Mouse (Mus musculus): Measurements from ENCODE around the gene Tecpr2. TPM values are rescaled to one million over a fixed set of nuclear protein-coding genes. Genes with fewer than 3 reads are reported as not detected.

Gene Tecpr2
- polyA plus RNA-seq, 1 experiment from 2014 or later = 1.6 TPM

- H3K27ac ChIP-seq (replicated peaks) = peak overlapping the region; percentile 9; the same call in 1 of the 2 replicates
- H3K4me1 ChIP-seq (replicated peaks) = peaks cover 44% of the 10 kb centered on the region
- no peak for ATAC-seq (ENCODE audit: insufficient read depth)
- 82% methylated on average over 3 of the region's 3 CpGs for WGBS (ENCODE audit: insufficient replicate concordance)
- peaks cover 26% of the 10 kb centered on the region for H3K36me3 ChIP-seq (replicated peaks)
- H3K9ac ChIP-seq = 0 out of 2 replicates have a peak overlapping the region, but pooled peaks have one; percentile 3
- no peaks in the 10 kb centered on the region for H3K9me3 ChIP-seq (replicated peaks)
- H3K4me3 ChIP-seq (replicated peaks) = no peak overlapping the region
- no peaks in the 10 kb centered on the region for H3K27me3 ChIP-seq
- H3K4me2 ChIP-seq = no peak overlapping the region
Observed at GRCm38 (mm10) chr12:110948910-110949201, 59.8 kb downstream of the Tecpr2 start.

- H3K9me3 ChIP-seq (replicated peaks) = no peaks in the 10 kb centered on the region
- no peaks in the 10 kb centered on the region for H3K27me3 ChIP-seq
- no peak for ATAC-seq (ENCODE audit: insufficient read depth)
- no peak overlapping the region for H3K4me2 ChIP-seq
- H3K27ac ChIP-seq (replicated peaks) = peak overlapping the region; percentile 9; the same call in 1 of the 2 replicates
- no peak overlapping the region for H3K9ac ChIP-seq
- H3K4me3 ChIP-seq (replicated peaks) = no peak overlapping the region
- peaks cover 26% of the 10 kb centered on the region for H3K36me3 ChIP-seq (replicated peaks)
- H3K4me1 ChIP-seq (replicated peaks) = peaks cover 50% of the 10 kb centered on the region
- 90% methylated on average over 1 of the region's 1 CpGs for WGBS (ENCODE audit: insufficient replicate concordance)
Observed at GRCm38 (mm10) chr12:110949410-110949809, 60.3 kb downstream of the Tecpr2 start.

- Histone ChIP-seq H3K27me3 (no peaks in the 10 kb centered on the region), H3K27ac (replicated peaks) (no peak overlapping the region), H3K36me3 (replicated peaks) (peaks cover 24% of the 10 kb centered on the region), H3K4me2 (no peak overlapping the region), H3K4me1 (replicated peaks) (peaks cover 53% of the 10 kb centered on the region), H3K9me3 (replicated peaks) (no peaks in the 10 kb centered on the region), H3K4me3 (replicated peaks) (no peak overlapping the region), H3K9ac (no peak overlapping the region)
- 80% methylated on average over 4 of the region's 4 CpGs for WGBS (ENCODE audit: insufficient replicate concordance)
- ATAC-seq (ENCODE audit: insufficient read depth) = no peak
Observed at GRCm38 (mm10) chr12:110950151-110950550, 61.1 kb downstream of the Tecpr2 start.

DNA sequence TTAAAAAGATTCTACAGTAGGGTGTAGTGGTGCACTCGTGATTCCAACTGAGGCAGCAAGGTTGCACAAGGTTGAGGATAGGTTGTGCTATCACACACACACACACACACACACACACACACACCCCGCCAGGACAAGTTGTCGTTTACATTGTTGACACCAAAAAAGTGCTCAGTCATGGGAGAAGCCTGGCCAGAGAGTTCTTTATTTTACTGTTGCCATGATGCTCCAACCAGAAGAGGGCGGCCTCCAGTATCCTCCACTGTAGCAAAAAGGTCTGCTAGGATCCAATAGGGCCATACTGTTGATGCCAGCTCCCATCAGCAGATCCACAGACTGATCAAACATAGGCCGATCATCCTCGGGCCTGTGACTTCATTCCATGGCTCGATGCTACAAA lies 62.2 kb downstream of the Tecpr2 start:
- H3K4me2 ChIP-seq = no peak overlapping the region
- H3K9me3 ChIP-seq (replicated peaks) = no peaks in the 10 kb centered on the region
- H3K4me3 ChIP-seq (replicated peaks) = no peak overlapping the region
- peaks cover 53% of the 10 kb centered on the region for H3K4me1 ChIP-seq (replicated peaks)
- H3K9ac ChIP-seq = no peak overlapping the region
- WGBS (ENCODE audit: insufficient replicate concordance) = 52% methylated on average over 7 of the region's 7 CpGs
- peaks cover 19% of the 10 kb centered on the region for H3K36me3 ChIP-seq (replicated peaks)
- H3K27ac ChIP-seq (replicated peaks) = peak overlapping the region; percentile 83
- H3K27me3 ChIP-seq = no peaks in the 10 kb centered on the region
- peak; percentile 67 for ATAC-seq (ENCODE audit: insufficient read depth)

- no peaks in the 10 kb centered on the region for H3K27me3 ChIP-seq
- H3K9me3 ChIP-seq (replicated peaks) = no peaks in the 10 kb centered on the region
- 0 out of 2 replicates have a peak overlapping the region, but pooled peaks have one; percentile 9 for H3K9ac ChIP-seq
- H3K36me3 ChIP-seq (replicated peaks) = peaks cover 12% of the 10 kb centered on the region
- H3K4me2 ChIP-seq = peak overlapping the region; percentile 29; the same call in 1 of the 2 replicates
- no peak overlapping the region for H3K4me3 ChIP-seq (replicated peaks)
- WGBS (ENCODE audit: insufficient replicate concordance) = 78% methylated on average over 6 of the region's 6 CpGs
- H3K27ac ChIP-seq (replicated peaks) = peak overlapping the region; percentile 83
- no peak for ATAC-seq (ENCODE audit: insufficient read depth)
- peaks cover 50% of the 10 kb centered on the region for H3K4me1 ChIP-seq (replicated peaks)
Observed at GRCm38 (mm10) chr12:110952628-110953385, 63.7 kb downstream of the Tecpr2 start.

- Histone ChIP-seq H3K4me2 (peak overlapping the region; percentile 29; the same call in 1 of the 2 replicates), H3K27ac (replicated peaks) (peak overlapping the region; percentile 83), H3K27me3 (no peaks in the 10 kb centered on the region), H3K4me1 (replicated peaks) (peaks cover 43% of the 10 kb centered on the region), H3K36me3 (replicated peaks) (peaks cover 8% of the 10 kb centered on the region), H3K9me3 (replicated peaks) (no peaks in the 10 kb centered on the region), H3K9ac (0 out of 2 replicates have a peak overlapping the region, but pooled peaks have one; percentile 9), H3K4me3 (replicated peaks) (no peak overlapping the region)
- ATAC-seq (ENCODE audit: insufficient read depth) = peak; percentile 82
- 67% methylated on average over 3 of the region's 3 CpGs for WGBS (ENCODE audit: insufficient replicate concordance)
Observed at GRCm38 (mm10) chr12:110953443-110953842, 64.4 kb downstream of the Tecpr2 start.

GRCm38 (mm10) chr12:110953900-110954299 lies 64.8 kb downstream of the Tecpr2 start:
- peaks cover 39% of the 10 kb centered on the region for H3K4me1 ChIP-seq (replicated peaks)
- no peaks in the 10 kb centered on the region for H3K9me3 ChIP-seq (replicated peaks)
- H3K4me2 ChIP-seq = peak overlapping the region; percentile 29; the same call in 1 of the 2 replicates
- H3K9ac ChIP-seq = no peak overlapping the region
- H3K27me3 ChIP-seq = no peaks in the 10 kb centered on the region
- ATAC-seq (ENCODE audit: insufficient read depth) = no peak; the same call in 1 of the 2 replicates
- peak overlapping the region; percentile 83 for H3K27ac ChIP-seq (replicated peaks)
- WGBS (ENCODE audit: insufficient replicate concordance) = 12% methylated on average over 2 of the region's 2 CpGs
- H3K36me3 ChIP-seq (replicated peaks) = peaks cover 8% of the 10 kb centered on the region
- no peak overlapping the region for H3K4me3 ChIP-seq (replicated peaks)

GRCm38 (mm10) chr12:110954351-110954991 lies 65.4 kb downstream of the Tecpr2 start:
- Histone ChIP-seq H3K4me3 (replicated peaks) (no peak overlapping the region), H3K36me3 (replicated peaks) (peaks cover 12% of the 10 kb centered on the region), H3K4me1 (replicated peaks) (peaks cover 39% of the 10 kb centered on the region), H3K27ac (replicated peaks) (peak overlapping the region; percentile 70), H3K9ac (0 out of 2 replicates have a peak overlapping the region, but pooled peaks have one; percentile 10), H3K27me3 (no peaks in the 10 kb centered on the region), H3K9me3 (replicated peaks) (no peaks in the 10 kb centered on the region), H3K4me2 (no peak overlapping the region)
- 84% methylated on average over 4 of the region's 4 CpGs for whole genome bisulfite sequencing (ENCODE audit: insufficient replicate concordance)
- no peak for ATAC-seq (ENCODE audit: insufficient read depth)

- Histone ChIP-seq H3K4me2 (no peak overlapping the region), H3K4me1 (replicated peaks) (peaks cover 26% of the 10 kb centered on the region), H3K9me3 (replicated peaks) (no peaks in the 10 kb centered on the region), H3K27me3 (no peaks in the 10 kb centered on the region), H3K27ac (replicated peaks) (no peak overlapping the region), H3K36me3 (replicated peaks) (peaks cover 11% of the 10 kb centered on the region; the same call in 1 of the 2 replicates), H3K9ac (no peak overlapping the region), H3K4me3 (replicated peaks) (no peak overlapping the region)
- 57% methylated on average over 2 of the region's 2 CpGs for WGBS (ENCODE audit: insufficient replicate concordance)
- no peak for ATAC-seq (ENCODE audit: insufficient read depth)
Observed at GRCm38 (mm10) chr12:110961973-110962372, 72.9 kb downstream of the Tecpr2 start.

GRCm38 (mm10) chr12:110965500-110965899 lies 76.4 kb downstream of the Tecpr2 start:
- Histone ChIP-seq H3K27me3 (no peaks in the 10 kb centered on the region), H3K4me3 (replicated peaks) (no peak overlapping the region), H3K9ac (peak overlapping the region; percentile 26; the same call in 1 of the 2 replicates), H3K4me2 (peak overlapping the region; percentile 29; the same call in 1 of the 2 replicates), H3K36me3 (replicated peaks) (peaks cover 34% of the 10 kb centered on the region), H3K4me1 (replicated peaks) (peaks cover 36% of the 10 kb centered on the region), H3K9me3 (replicated peaks) (no peaks in the 10 kb centered on the region), H3K27ac (replicated peaks) (peak overlapping the region; percentile 80)
- WGBS (ENCODE audit: insufficient replicate concordance) = 43% methylated on average over 3 of the region's 3 CpGs
- ATAC-seq (ENCODE audit: insufficient read depth) = peak; percentile 49

GRCm38 (mm10) chr12:110966079-110966478 lies 77.0 kb downstream of the Tecpr2 start:
- Histone ChIP-seq H3K27me3 (no peaks in the 10 kb centered on the region), H3K9me3 (replicated peaks) (no peaks in the 10 kb centered on the region), H3K4me2 (peak overlapping the region; percentile 29; the same call in 1 of the 2 replicates), H3K4me3 (replicated peaks) (no peak overlapping the region), H3K27ac (replicated peaks) (peak overlapping the region; percentile 80), H3K4me1 (replicated peaks) (peaks cover 40% of the 10 kb centered on the region), H3K9ac (peak overlapping the region; percentile 26; the same call in 1 of the 2 replicates), H3K36me3 (replicated peaks) (peaks cover 40% of the 10 kb centered on the region)
- whole genome bisulfite sequencing (ENCODE audit: insufficient replicate concordance) = 51% methylated on average over 4 of the region's 4 CpGs
- ATAC-seq (ENCODE audit: insufficient read depth) = peak; percentile 84

All from liver, embryonic 15.5 days (tissue).